Mouse (Mus musculus) WW6 (cell line): ENCODE results near the gene Rars.
"Not testable (repeated sequence)": the region's sequence is repeated elsewhere in the genome, so short reads cannot be mapped to it uniquely, and the experiment has no call there.

Source experiments
- DNase-seq: peaks from one replicate; pipeline ENCODE4 v3.0.0-alpha.2; 2013; ENCODE audit warnings: low read depth, low spot score

Gene Rars

DNA sequence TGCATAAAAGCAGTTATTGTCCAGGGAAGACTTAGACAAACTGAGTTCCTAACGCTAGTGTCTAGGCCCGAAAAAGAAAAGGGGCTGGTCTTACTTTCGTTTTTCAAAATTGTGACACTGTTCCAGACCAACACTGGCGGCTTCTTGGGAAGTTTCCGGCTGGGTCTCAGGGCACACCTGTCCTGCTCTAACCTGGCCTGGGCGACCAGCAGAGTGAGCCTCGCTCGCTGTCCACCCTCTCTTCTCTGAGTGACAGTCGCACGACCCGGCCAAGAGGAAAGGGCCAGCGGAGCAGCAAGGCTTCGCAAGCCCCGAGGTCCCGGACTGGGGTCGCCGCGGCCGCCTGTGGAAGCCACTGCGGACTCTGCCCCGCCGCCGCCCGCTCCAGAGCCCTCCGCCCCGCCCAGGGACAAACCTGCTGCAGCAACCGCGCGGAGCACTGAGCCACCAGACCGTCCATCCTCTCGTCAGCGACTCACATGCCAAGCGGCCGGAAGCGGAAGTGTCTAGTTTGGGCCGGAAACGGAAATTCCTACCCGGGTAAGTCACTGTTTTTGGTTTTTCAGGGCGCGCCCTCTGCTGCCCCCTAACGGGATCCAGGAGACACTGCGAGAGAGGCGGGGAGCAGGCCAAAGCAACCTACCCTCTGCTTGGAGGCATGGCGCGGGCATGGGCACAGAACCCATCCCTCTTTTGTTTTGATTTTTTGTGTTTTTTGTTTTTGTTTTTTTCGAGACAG lies at the start of gene Rars:
Rars (minus strand) TSS at position 485 of the 739 bp plus-strand sequence.
- peak; percentile 88 for DNase-seq

DNA sequence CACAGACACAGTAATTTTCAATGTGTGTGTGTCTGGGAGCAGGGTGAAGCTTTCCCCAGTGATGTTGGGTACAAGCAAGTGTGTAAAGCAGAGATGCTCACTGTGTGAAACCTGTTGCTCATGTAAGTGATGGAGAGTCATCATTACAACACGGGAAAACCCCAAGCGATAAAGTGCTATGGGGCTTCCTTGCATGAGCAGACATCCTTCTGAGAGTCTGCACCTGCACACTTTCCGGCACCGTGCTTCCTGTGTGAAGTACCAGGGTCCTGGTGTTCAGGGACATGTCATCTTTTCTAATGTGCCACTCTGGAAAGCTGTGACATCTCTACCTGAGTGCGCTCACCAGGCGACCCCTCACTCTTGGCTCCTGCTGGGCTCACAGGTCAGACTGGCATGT lies 48.5 kb upstream of the Rars start:
- DNase-seq, result no peak

DNA sequence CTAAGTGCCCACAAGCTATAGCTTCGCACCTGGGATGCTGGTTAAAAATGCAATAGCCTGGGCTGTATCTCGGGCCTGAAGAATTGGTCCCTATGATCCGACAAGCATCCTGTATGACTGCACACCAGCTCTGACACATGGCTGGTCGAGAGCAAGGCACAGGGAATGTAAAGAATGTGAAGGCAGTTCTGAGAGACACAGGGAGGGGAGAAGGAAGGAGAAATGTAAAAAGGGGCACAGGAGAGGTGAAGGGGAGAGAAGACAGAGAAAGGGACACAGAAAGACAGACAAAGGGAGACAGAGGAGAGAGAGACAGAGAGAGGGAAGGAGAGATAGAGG lies 44.2 kb upstream of the Rars start:
- no peak for DNase-seq

DNA sequence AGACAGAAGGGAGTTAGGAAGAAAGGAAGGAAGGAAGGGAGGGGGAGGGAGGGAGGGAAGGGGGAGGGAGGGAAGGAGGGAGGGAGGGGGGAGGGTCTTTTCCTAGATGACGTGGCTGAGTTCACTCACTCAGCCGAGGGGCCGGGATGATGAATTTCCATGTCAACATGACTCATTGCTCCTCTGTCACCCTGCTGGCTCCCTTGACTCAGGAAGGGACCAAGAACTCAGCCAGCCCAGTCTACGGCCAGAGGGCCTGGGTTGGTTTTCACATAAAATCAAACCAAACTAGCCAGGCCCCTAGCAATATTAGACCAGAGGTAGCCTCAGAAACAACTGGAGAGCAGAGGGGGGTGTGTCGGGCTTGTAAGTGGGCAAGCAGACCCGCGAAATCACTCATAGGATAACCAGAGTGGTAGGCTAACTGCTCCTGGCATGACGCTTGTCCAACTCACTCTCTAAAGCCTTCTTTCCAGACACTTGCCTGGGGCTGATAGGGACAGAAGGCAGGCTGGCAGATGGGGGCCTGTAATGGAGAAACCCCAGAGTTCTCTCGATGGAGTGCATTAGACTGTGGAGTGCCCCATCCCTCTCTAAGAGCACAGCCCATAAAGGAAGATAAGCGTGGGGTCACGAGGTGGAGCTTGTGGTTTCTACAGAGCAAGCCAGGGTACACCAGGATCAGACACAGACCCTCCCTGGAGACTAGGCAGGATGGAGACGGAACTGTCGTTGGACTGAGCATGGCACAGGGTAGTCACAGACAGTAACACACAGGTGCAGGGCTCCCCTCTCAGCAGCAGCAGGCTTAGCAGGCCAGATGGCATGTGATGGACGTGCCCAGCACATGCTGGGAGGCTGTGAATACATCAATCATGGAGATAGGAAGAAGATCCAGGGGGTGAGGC lies 43.6 kb upstream of the Rars start:
- no peak for DNase-seq

DNA sequence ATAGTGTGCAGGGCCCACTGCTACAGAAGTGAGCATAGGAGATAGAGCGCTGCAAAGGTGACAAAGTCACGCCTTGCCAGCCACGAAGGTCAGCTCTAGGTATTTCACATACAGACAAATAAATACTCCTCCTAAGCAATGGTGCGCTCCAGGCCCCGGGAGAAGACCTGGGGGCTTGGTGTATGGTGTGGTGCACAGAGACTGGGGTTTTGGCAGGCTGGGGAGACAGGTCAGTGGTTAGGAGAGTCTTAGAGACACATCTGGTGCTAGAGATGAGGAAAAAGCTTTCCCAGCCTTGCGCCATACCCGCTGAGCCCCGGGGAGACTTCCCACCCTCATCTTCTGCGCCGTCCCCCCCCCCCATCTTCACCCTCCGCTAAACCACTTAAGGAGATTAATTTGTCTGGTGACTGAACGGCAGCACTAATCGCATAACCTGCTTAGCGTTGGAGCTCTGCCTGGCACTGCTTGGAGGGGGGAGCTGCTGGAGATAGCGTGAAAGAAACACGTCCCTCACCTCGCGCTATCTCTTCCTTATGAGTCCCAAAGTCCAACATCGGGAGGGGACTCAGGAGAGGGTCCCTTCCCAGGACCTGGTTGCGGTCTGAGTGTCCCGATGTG lies 39.4 kb upstream of the Rars start:
- DNase-seq, result no peak

DNA sequence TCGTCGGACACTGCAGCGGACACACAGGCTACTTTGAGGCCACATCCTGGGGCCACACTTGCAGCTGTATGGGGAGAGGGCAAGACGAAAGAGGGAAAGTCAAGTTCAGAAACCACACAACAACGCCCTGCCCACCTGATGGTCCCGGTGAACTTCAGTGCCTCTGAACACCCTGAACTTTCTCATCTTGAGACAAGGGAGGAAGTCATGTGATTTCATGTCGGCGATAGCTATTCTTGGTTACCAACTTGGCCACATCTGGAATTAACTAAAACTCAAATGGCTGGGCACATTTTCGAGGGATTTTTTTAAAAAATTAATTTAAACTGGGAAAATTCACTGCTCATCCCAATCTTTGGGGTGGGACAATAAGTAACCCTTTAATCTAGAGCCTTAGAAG lies 36.7 kb upstream of the Rars start:
- DNase-seq, result no peak

DNA sequence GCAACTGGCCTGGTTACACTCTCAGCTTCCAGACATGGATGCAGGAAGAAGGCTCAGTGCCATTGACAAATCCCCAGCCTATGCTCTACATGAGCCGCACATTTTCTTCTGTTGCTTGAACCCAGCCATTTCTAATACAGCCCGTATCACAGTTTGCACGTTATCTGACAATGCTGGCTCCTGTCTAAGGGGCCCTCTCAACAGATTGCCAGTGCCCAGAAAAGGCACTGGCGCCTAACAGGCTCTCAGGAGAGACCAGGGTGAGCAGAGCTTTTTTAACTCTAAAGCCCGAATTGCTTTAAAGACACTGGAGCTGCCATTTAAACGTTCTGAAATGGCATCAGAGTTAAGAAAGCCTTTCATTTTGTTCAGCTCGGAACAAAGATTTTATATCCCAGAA lies 31.8 kb upstream of the Rars start:
- DNase-seq, result no peak

- no peak for DNase-seq
These were observed 30.8 kb upstream of the Rars start for GRCm38 (mm10) chr11:35864981-35865604.

DNA sequence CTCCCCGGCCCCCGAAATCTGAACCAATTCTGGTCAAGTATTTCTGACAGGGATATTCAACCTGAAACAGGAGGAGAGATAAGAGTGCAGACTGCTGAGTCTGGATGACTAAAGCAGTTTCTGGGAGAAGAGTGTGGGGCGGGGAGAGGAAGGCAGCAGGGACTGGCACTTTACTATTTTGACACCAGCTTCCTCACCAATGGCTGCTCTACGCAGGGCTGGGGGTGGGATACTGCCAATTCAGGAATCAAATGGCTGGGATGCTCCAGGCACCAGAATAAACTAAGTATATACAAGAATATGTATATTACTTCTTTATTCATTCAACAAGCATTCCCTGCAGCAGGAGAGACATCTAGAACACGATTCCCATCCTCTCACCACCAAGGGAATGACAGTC lies 29.3 kb upstream of the Rars start:
- DNase-seq, result no peak

- DNase-seq, result no peak
These were observed 23.2 kb upstream of the Rars start for GRCm38 (mm10) chr11:35857395-35858067.

DNA sequence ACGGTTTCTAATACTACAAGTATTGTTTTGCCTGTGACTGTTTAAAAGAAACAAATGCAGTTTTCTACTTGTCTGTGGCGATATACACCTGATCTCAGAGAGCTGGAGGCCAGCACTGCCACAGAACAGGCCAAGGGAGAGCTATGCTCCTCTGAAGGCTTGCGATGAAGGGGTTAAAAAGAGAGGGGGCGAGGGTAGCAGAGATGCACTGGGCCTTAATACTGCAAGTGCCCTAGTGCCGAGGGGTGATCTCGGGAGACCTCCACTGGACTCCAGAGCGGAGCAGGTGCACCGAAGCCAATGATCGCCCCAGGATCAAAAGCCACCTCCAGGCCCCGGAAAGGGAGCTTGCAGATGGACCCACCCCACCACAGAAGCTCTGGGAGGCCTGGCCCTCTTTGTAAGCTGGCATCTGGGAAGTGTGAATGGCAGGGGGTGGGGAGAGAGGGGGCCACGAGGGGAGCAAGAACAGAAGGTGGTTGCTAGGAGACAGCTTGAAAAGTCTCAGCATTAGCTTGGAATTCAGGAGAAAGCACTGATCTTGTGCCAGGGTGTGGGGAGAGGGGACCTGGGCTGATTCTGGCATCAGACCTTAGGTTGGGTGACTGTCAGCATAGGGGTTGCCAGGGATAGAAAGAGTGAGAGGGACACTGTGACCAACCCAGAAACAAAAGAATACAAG lies 22.2 kb upstream of the Rars start:
- no peak for DNase-seq

DNA sequence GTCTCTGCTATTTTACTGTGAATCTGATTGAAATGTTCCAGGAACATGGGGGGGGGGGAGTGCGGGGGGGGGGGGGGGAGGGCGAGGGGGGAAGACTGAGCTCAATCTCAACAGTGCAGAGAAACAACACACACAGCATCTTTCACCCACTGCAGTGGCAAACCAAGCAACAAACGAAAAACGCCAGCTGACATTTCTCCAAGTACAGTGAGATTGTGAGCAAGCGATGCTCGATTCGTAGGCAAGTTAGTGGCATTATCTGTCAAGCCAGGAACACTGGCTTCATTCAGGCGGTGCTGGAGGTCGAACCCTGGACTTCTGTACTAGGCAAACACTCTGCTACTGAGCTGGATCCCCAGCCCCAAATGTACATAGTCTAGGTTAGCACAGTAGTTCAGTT lies 21.3 kb upstream of the Rars start:
- DNase-seq, result no peak

- DNase-seq, result no peak
These were observed 20.6 kb upstream of the Rars start for GRCm38 (mm10) chr11:35854941-35855340.

- DNase-seq, result no peak
These were observed 19.3 kb upstream of the Rars start for GRCm38 (mm10) chr11:35853651-35854050.

- DNase-seq, result peak; percentile 63
These were observed 18.4 kb upstream of the Rars start for GRCm38 (mm10) chr11:35852731-35853130.

- DNase-seq, result no peak
These were observed 10.0 kb upstream of the Rars start for GRCm38 (mm10) chr11:35844299-35844698.

- not testable (repeated sequence) for DNase-seq
These were observed 8.3 kb upstream of the Rars start for GRCm38 (mm10) chr11:35842560-35842959.

DNA sequence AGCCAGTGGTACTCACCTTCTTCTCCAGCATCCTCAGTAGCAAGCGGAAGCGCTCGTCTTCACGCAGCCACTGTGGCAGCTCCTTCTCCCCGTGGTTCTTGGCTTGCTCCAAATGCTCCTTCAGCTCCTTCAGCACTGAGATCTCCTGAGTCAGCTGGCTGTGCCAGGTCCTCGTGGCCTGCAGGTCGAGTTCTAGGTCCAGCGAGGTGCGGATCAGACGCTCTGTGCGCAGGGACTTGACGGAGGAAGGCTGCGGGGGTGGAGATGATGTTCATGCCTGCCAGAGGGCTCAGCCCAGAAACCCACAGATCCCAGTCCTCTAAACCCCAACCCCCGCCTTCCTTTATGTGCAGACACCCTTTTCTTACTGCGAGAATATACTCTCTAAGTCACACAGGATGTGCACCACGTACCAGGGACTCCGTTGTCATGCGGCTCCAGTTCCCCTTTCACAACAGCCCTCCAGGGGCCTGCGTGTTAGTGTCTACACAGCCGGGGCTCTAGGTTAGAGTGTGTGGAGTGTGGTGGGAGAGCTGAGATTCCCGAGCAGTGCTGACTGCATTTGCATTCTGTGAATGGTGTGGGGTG lies 7.5 kb upstream of the Rars start:
- peak; percentile 28 for DNase-seq

- not testable (repeated sequence) for DNase-seq
These were observed 6.5 kb upstream of the Rars start for GRCm38 (mm10) chr11:35840806-35841205.

GRCm38 (mm10) chr11:35840282-35840681 lies 6.0 kb upstream of the Rars start:
- DNase-seq, result peak; percentile 80
